Mouse (Mus musculus): ENCODE results near the gene Glp2r. TPM values are rescaled to one million over a fixed set of nuclear protein-coding genes. Genes with fewer than 3 reads are reported as not detected.
A peak's percentile ranks its signal among the peaks of the same experiment; 100 is the strongest.

Glp2r gene
- total RNA-seq, 2 experiments from 2014 or later, result not detected

DNA sequence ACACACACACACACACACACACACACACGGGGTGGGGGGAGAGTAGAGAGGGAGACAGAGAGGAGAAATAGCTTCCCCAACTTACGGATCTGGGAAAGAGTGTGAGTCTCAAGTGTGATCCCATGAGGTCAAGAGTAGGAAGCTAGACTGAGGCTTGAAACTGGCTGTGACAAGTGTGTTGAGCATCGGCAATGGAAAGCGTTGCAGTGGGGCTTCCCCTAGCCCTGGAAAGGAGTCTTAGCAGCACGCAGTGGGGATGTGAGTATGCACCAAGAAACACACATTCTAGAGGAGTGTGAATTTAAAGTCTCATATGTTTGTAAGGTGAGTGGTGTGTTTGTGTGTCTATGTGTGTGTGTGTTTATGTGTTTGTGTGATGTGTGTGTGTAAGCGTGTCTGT is 130.7 kb downstream of the Glp2r start:
- no peak for ATAC-seq (replicated peaks; ENCODE audit: poor library complexity, severe bottlenecking)

- ATAC-seq (replicated peaks; ENCODE audit: poor library complexity, severe bottlenecking), result no peak
Observed at GRCm38 (mm10) chr11:67638401-67638800, 132.6 kb downstream of the Glp2r start.

- ATAC-seq (replicated peaks; ENCODE audit: poor library complexity, severe bottlenecking), result no peak
Observed at GRCm38 (mm10) chr11:67636905-67637586, 133.9 kb downstream of the Glp2r start.

DNA sequence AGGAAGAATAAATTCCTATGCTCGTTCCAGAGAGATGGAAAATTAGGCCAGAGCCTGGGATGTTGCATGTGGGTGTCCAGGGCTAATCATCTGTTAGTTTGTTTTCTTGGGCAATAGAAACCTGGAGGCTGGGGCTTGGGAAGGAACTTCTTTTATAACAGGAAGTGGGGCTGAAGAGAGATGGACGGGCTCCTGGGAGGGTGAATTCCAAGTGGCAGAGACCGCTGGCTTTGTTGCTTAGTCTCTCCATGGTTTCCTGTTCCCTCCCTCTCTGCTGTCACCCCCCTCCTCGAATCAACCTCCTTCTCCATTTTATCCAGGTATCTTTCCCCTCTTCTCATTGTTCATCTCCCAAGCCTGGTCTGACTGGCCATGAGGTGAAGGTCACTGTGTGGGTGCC is 134.8 kb downstream of the Glp2r start:
- ATAC-seq (replicated peaks; ENCODE audit: poor library complexity, severe bottlenecking), result 0 out of 2 replicates have a peak, but pooled peaks have one; percentile 23

DNA sequence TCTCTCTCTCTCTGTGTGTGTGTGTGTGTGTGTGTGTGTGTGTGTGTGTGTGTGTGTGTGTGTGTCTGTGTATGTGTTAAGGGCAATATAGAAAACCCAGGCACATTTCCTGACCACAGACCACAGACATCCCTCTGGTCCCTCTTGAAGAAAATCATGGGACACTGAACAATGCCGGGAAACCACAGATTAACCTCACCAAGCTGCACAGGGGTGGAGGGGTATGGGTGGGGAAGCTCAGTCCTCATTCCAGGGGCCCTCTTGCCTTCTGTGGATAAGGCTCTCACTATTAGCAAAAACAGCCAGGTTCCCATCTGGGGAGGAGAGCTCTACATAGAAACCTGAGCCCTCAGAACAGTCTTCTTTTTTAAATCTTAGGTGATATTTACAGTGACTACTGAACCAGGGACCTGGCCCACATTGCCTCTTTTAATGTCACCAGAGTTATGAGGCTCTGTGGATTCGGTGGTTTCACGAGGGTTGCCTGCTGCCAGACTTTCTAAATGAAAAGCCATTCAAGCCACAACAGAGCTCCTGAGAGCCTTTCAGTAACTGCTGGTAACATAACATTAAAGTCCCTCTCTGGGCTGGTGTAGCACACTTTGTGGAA is 137.2 kb downstream of the Glp2r start:
- peak; percentile 29; the same call in 1 of the 2 replicates for ATAC-seq (replicated peaks; ENCODE audit: poor library complexity, severe bottlenecking)

GRCm38 (mm10) chr11:67632906-67633305 is 138.0 kb downstream of the Glp2r start:
- no peak for ATAC-seq (replicated peaks; ENCODE audit: poor library complexity, severe bottlenecking)

GRCm38 (mm10) chr11:67628522-67628921 is 142.4 kb downstream of the Glp2r start:
- no peak for ATAC-seq (replicated peaks; ENCODE audit: poor library complexity, severe bottlenecking)

- no peak for ATAC-seq (replicated peaks; ENCODE audit: poor library complexity, severe bottlenecking)
Observed at GRCm38 (mm10) chr11:67627179-67627578, 143.8 kb downstream of the Glp2r start.

DNA sequence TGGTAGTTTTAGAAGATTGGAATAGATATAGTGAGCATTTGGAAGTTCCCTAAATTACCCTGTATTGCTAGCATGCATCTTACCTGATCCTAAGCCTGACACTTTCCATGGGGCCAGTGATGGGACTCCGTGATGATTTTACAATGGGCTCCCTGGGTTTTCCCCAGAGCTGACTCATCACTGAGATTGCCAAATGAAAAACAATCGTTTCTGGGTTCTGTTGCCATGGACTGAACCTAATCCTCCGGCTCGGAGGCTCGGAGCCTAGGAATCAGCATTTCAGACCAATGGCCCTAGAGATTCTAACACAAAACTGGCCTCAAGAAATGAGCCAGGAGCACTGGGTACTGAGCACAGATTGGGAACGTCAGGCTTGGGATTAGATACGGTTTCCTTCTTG is 148.6 kb downstream of the Glp2r start:
- no peak for ATAC-seq (replicated peaks; ENCODE audit: poor library complexity, severe bottlenecking)

DNA sequence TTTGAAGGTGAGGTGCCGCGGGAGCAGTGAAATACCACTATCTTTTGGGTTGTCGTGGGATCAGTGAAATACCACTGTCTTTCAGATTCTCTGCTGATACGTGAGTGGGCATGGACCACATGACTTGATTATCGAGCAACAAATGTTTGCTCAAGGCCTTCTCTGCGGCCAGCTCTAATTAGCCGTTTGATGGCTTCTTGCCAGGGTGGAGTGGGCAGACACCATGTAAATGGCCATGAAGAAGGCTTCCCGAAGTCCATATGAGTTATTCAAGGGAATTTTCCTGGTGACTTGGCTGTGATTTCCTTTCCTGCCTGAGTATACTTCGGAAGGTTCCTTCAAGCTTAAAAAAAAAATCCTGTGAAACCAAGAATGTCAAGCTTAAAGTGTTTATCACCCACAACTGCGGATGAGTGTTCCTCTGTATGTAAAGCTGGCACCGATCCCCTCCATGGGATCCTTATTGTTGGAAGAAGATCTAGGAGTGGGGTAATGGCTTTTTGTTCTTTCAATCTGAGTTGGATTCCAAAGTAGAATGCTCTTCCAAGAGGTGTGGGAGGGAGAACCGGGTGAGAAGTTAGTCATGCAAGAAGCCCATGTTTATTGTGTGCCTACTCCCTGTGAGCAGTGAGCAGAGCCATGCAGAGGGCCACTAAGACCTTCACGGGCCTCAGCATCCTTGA is 154.3 kb downstream of the Glp2r start:
- ATAC-seq (replicated peaks; ENCODE audit: poor library complexity, severe bottlenecking), result no peak

DNA sequence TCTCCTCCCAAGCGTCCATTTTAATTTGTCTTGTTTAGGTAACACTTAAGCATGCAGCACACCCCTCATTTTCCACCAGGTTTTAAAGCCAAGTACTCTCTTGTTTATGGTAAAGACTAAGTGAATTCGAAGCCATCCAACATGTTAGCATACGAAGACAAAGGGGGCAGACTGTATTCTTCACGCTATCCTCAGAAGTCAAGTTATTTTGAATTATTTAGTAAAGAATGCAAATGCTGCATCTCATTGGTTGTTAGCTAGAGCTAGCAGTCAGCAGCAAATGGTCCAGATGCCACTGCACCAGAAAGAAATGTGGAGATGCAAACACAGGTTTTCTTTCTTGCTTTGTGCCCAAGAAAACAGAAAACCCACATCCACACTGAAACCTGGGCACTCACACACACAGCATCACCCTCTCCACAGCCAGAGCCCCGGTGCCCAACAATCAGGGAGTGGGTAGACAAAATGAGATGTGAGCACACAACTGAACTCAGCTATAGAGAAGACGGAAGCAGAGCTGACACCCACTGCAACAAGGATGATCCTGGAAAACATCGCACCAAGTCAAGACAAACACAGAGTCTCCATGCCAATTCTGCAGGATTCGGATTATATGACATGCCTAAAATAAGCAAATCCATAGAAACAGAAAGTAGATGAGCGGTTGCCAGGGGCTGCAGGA is 158.7 kb downstream of the Glp2r start:
- ATAC-seq (replicated peaks; ENCODE audit: poor library complexity, severe bottlenecking), result no peak

Other genes starting within 250 kb of the Glp2r start
- gene Rcvrn, start 75.8 kb downstream of the Glp2r start, total RNA-seq (2014; fragmentation: Nextera tagmentation), result not detected in 2 replicates
- gene Rcvrn, start 75.8 kb downstream of the Glp2r start, total RNA-seq (2017), result 0.26 TPM in 1 of 2 replicates, not detected in the other
- gene Gsg1l2, start 3.5 kb upstream of the Glp2r start, total RNA-seq (2014; fragmentation: Nextera tagmentation), result not detected in 2 replicates
- gene Gsg1l2, start 3.5 kb upstream of the Glp2r start, total RNA-seq (2017), result not detected in 2 replicates
- gene Dhrs7c, start 27.0 kb upstream of the Glp2r start, total RNA-seq (2014; fragmentation: Nextera tagmentation), result 1.7 and 4.7 TPM in 2 replicates
- gene Dhrs7c, start 27.0 kb upstream of the Glp2r start, total RNA-seq (2017), result not detected in 2 replicates
- gene Usp43, start 151.0 kb upstream of the Glp2r start, total RNA-seq (2014; fragmentation: Nextera tagmentation), result not detected in 2 replicates
- not detected in 2 replicates for gene Usp43, start 151.0 kb upstream of the Glp2r start, total RNA-seq (2017)
- not detected in 2 replicates for gene Cfap52, start 194.5 kb upstream of the Glp2r start, total RNA-seq (2014; fragmentation: Nextera tagmentation)
- not detected in 2 replicates for gene Cfap52, start 194.5 kb upstream of the Glp2r start, total RNA-seq (2017)
- gene Stx8, start 195.0 kb upstream of the Glp2r start, total RNA-seq (2014; fragmentation: Nextera tagmentation), result 28.4 and 51.5 TPM in 2 replicates
- gene Stx8, start 195.0 kb upstream of the Glp2r start, total RNA-seq (2017), result 25.2 and 28.6 TPM in 2 replicates

Data from granulocyte monocyte progenitor cell, adult 5-6 weeks (primary cell).